Mouse (Mus musculus): ENCODE measurements around the gene Baz1b. TPM values are rescaled to one million over a fixed set of nuclear protein-coding genes. Genes with fewer than 3 reads are reported as not detected.

Gene Baz1b
- total RNA-seq, 1 experiment, result 70.1 TPM

DNA sequence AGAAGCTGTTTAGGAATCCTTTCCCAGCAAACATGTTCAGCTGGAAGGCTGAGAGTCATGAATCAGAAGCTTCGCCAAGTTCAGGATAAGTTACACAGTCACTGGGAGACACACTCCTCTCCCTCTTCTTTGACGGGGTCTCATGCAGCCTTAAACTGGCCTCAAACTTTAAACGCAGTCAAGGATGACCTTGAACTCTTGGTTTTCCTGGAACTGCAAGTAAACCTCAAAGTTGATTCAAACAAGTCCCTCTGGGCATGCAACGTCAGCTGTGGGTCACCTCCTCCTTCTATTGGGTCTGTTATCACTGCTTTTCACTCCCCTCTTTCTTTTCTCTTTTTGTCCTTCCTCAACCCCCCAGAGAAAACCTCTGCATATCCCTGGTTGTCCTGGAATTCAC is 20.2 kb upstream of the Baz1b start:
- peaks cover 4% of the 10 kb centered on the region; the same call in 1 of the 2 replicates for H3K36me3 ChIP-seq (ENCODE audit: control insufficient read depth, insufficient read depth, low read length, poor library complexity, severe bottlenecking)
- H3K9ac ChIP-seq (ENCODE audit: insufficient read depth, low read depth, low read length, poor library complexity, severe bottlenecking), result no peak overlapping the region
- H3K4me1 ChIP-seq (ENCODE audit: control insufficient read depth in 2 of 2, insufficient read depth in 2 of 2, low read length in 2 of 2, poor library complexity in 1 of 2), result peaks cover 3 to 12% of the 10 kb centered on the region in 2 experiments; a peak in 3 of 4 replicates
- no peak overlapping the region for H3K4me3 ChIP-seq (ENCODE audit: insufficient read depth in 1 of 2, low read depth in 1 of 2, low read length in 2 of 2, poor library complexity in 1 of 2, severe bottlenecking in 1 of 2)
- TF ChIP-seq MAFK (IDR thresholded peaks at IDR 0.05; ENCODE audit: insufficient read depth, low read depth, low read length), result no peak
- no peak for DNase-seq (ENCODE audit: low read depth, low spot score)
- H3K27ac ChIP-seq (ENCODE audit: insufficient read depth, low read depth, low read length, poor library complexity, severe bottlenecking), result no peak overlapping the region; the same call in 1 of the 2 replicates
- H3K9me3 ChIP-seq (ENCODE audit: control insufficient read depth, insufficient read depth, low read depth, low read length), result no peaks in the 10 kb centered on the region
- in situ Hi-C loops (cut with MboI; ENCODE audit: low sequenced_read_pairs in 2 of 2, unreplicated experiment in 2 of 2), result no loop called here

GRCm38 (mm10) chr5:135167469-135167868 is 19.6 kb upstream of the Baz1b start:
- H3K9ac ChIP-seq (ENCODE audit: insufficient read depth, low read depth, low read length, poor library complexity, severe bottlenecking), result no peak overlapping the region
- H3K4me3 ChIP-seq (ENCODE audit: insufficient read depth in 1 of 2, low read depth in 1 of 2, low read length in 2 of 2, poor library complexity in 1 of 2, severe bottlenecking in 1 of 2), result no peak overlapping the region
- peaks cover 3 to 12% of the 10 kb centered on the region in 2 experiments; a peak in 3 of 4 replicates for H3K4me1 ChIP-seq (ENCODE audit: control insufficient read depth in 2 of 2, insufficient read depth in 2 of 2, low read length in 2 of 2, poor library complexity in 1 of 2)
- peak overlapping the region; percentile 8; the same call in 1 of the 2 replicates for H3K27ac ChIP-seq (ENCODE audit: insufficient read depth, low read depth, low read length, poor library complexity, severe bottlenecking)
- in situ Hi-C loops (cut with MboI; ENCODE audit: low sequenced_read_pairs in 2 of 2, unreplicated experiment in 2 of 2), result no loop called here
- no peak for TF ChIP-seq ZC3H11A (IDR thresholded peaks at IDR 0.05; ENCODE audit: borderline replicate concordance, low read depth, low read length)
- TF ChIP-seq CHD2 (IDR thresholded peaks at IDR 0.05; ENCODE audit: low read depth, low read length), result no peak
- TF ChIP-seq MAFK (IDR thresholded peaks at IDR 0.05; ENCODE audit: insufficient read depth, low read depth, low read length), result no peak
- TF ChIP-seq ZNF384 (IDR thresholded peaks at IDR 0.05; ENCODE audit: low read depth, low read length), result no peak
- no peak for TF ChIP-seq HCFC1 (IDR thresholded peaks at IDR 0.05; ENCODE audit: borderline replicate concordance, insufficient read depth, low read length)
- no peaks in the 10 kb centered on the region for H3K9me3 ChIP-seq (ENCODE audit: control insufficient read depth, insufficient read depth, low read depth, low read length)
- H3K36me3 ChIP-seq (ENCODE audit: control insufficient read depth, insufficient read depth, low read length, poor library complexity, severe bottlenecking), result 0 out of 2 replicates have a peak, but pooled peaks cover 3% of the 10 kb centered on the region
- no peak for DNase-seq (ENCODE audit: low read depth, low spot score)

DNA sequence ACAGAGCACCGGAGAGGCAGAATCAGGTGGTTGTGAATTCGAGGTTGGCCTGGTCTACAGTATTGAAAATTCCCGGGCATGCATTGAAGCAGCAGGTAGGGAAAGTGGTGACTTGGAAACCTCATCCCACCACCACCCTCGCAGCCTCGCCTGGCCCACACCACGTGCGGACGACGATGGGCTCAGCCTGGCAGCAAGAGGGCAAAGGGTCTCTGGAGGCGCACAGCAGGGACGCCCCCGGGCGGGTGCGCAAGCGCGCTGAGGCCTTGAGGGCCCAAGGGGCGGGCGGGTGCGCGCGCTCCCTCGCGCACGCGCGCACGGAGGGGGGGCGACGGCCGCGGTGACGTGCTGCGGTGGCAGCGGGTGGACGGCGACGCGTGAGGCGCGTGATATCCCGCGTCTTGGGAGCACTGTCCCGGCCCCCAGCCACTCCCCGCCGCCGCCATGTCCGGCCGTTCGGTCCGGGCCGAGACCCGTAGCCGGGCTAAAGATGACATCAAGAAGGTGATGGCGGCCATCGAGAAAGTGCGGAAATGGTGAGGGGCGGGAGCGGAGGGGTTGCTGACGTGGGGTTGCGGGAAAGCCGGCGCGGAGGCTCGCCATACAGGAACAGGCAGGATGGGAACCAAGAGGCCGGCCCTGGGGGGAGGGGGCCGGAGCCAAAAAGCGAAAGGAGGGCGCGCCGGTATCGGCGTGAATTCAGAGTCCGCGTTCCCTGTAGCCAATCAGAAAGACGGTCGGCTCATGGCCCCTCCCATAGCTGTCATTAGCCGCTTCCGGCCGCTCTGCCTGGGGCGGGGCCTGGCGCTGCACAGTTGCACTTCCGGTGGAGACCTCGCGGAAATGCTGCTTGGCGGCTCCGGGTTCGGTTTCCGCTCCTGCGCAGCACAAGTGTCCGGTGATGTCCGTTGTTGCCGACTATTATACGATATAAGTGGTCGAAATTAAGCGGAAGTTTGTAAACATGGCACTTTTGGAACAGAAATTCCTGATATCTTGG is 18.7 kb upstream of the Baz1b start, which contains the start of gene Bcl7b:
Bcl7b (plus strand) TSS at position 221 of the 1,000 bp plus-strand sequence.
- TF ChIP-seq CHD2 (IDR thresholded peaks at IDR 0.05; ENCODE audit: low read depth, low read length) (no peak), HCFC1 (IDR thresholded peaks at IDR 0.05; ENCODE audit: borderline replicate concordance, insufficient read depth, low read length) (peak; percentile 34; the same call in 1 of the 2 replicates)
- in situ Hi-C loops (cut with MboI; ENCODE audit: low sequenced_read_pairs in 2 of 2, unreplicated experiment in 2 of 2), result no loop called here

DNA sequence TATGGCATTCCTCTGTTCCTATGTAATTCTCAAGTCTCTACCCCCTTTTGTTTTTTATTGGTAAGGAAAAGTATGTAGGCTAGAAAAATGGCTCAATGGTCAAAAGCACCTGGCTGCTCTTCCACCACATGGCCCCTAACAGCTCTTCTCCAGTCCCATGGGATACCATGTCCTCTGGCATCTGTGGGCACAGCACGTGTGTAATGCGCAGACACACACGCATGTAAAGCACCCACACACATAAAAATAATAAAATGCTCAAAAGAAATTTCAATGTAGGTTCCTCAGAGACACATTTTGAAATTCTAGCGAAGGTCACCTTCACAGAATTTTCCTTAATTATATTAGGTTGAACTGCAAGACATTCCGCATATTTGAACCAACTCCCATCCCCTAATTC is 17.6 kb upstream of the Baz1b start:
- DNase-seq (ENCODE audit: low read depth, low spot score), result no peak
- no peak for TF ChIP-seq HCFC1 (IDR thresholded peaks at IDR 0.05; ENCODE audit: borderline replicate concordance, insufficient read depth, low read length)
- TF ChIP-seq CHD2 (IDR thresholded peaks at IDR 0.05; ENCODE audit: low read depth, low read length), result no peak
- TF ChIP-seq ZNF384 (IDR thresholded peaks at IDR 0.05; ENCODE audit: low read depth, low read length), result no peak
- no peak for TF ChIP-seq ZC3H11A (IDR thresholded peaks at IDR 0.05; ENCODE audit: borderline replicate concordance, low read depth, low read length)
- no peak for TF ChIP-seq MAFK (IDR thresholded peaks at IDR 0.05; ENCODE audit: insufficient read depth, low read depth, low read length)
- Histone ChIP-seq H3K9ac (ENCODE audit: insufficient read depth, low read depth, low read length, poor library complexity, severe bottlenecking) (peak overlapping the region; percentile 87; the same call in 1 of the 2 replicates), H3K27ac (ENCODE audit: insufficient read depth, low read depth, low read length, poor library complexity, severe bottlenecking) (no peak overlapping the region; the same call in 1 of the 2 replicates), H3K4me3 (ENCODE audit: insufficient read depth in 1 of 2, low read depth in 1 of 2, low read length in 2 of 2, poor library complexity in 1 of 2, severe bottlenecking in 1 of 2) (peak overlapping the region; percentile 84 to 88), H3K36me3 (ENCODE audit: control insufficient read depth, insufficient read depth, low read length, poor library complexity, severe bottlenecking) (peaks cover 5% of the 10 kb centered on the region; the same call in 1 of the 2 replicates), H3K4me1 (ENCODE audit: control insufficient read depth in 2 of 2, insufficient read depth in 2 of 2, low read length in 2 of 2, poor library complexity in 1 of 2) (peaks cover 3 to 12% of the 10 kb centered on the region in 2 experiments; a peak in 3 of 4 replicates), H3K9me3 (ENCODE audit: control insufficient read depth, insufficient read depth, low read depth, low read length) (no peaks in the 10 kb centered on the region)
- in situ Hi-C loops (cut with MboI; ENCODE audit: low sequenced_read_pairs in 2 of 2, unreplicated experiment in 2 of 2), result no loop called here

More for the DNA sequence above, 18.7 kb upstream of the Baz1b start, which contains the start of gene Bcl7b:
- H3K4me1 ChIP-seq (ENCODE audit: control insufficient read depth in 2 of 2, insufficient read depth in 2 of 2, low read length in 2 of 2, poor library complexity in 1 of 2), result peaks cover 3 to 12% of the 10 kb centered on the region in 2 experiments; a peak in 3 of 4 replicates
- peaks cover 5% of the 10 kb centered on the region; the same call in 1 of the 2 replicates for H3K36me3 ChIP-seq (ENCODE audit: control insufficient read depth, insufficient read depth, low read length, poor library complexity, severe bottlenecking)
- peak; percentile 89 for DNase-seq (ENCODE audit: low read depth, low spot score)
- H3K4me3 ChIP-seq (ENCODE audit: insufficient read depth in 1 of 2, low read depth in 1 of 2, low read length in 2 of 2, poor library complexity in 1 of 2, severe bottlenecking in 1 of 2), result peak within 1 kb of the TSS; percentile 84 to 88
- H3K27ac ChIP-seq (ENCODE audit: insufficient read depth, low read depth, low read length, poor library complexity, severe bottlenecking), result peak within 1 kb of the TSS; percentile 94
- peak within 1 kb of the TSS; percentile 93 for H3K9ac ChIP-seq (ENCODE audit: insufficient read depth, low read depth, low read length, poor library complexity, severe bottlenecking)
- no peaks in the 10 kb centered on the region for H3K9me3 ChIP-seq (ENCODE audit: control insufficient read depth, insufficient read depth, low read depth, low read length)

All from ES-E14 (cell line).